Mouse (Mus musculus) left cerebral cortex, postnatal 4 days (tissue): Measurements from ENCODE around the gene Heatr9. TPM values are rescaled to one million over a fixed set of nuclear protein-coding genes. Genes with fewer than 3 reads are reported as not detected.

Experiments
- DNase-seq: peaks from one replicate; pipeline ENCODE4 v3.0.0-alpha.2; 2022
- intact Hi-C: fragments of 180-260 bp; cut with DNase I; formaldehyde crosslinking; loops from one replicate; pipeline ENCODE4 v1.15.1; 2025
- total RNA-seq, 2 experiments: library from RNA; stranded (reverse); gene quantifications; 2 replicates each; pipeline ENCODE4 v1.2.3; 2021

The Heatr9 gene
- total RNA-seq, 2 experiments from 2014 or later: not detected

- DNase-seq: no peak
- intact Hi-C loops: no loop called here
These were observed 12.2 kb upstream of the Heatr9 start for GRCm38 (mm10) chr11:83534143-83534542.

GRCm38 (mm10) chr11:83533192-83533591, 11.2 kb upstream of the Heatr9 start:
- DNase-seq: no peak
- intact Hi-C loops: no loop called here

GRCm38 (mm10) chr11:83530360-83530759, 8.4 kb upstream of the Heatr9 start, which contains the start of gene Ccl5:
Gene Ccl5, minus strand, starts transcription at chr11:83530518.
- no peak for DNase-seq

GRCm38 (mm10) chr11:83529024-83529423, 7.0 kb upstream of the Heatr9 start:
- intact Hi-C loops: no loop called here
- no peak for DNase-seq

More at GRCm38 (mm10) chr11:83530360-83530759, 8.4 kb upstream of the Heatr9 start, which contains the start of gene Ccl5:
- intact Hi-C loops: no loop called here

GRCm38 (mm10) chr11:83518371-83518770, 3.6 kb downstream of the Heatr9 start:
- intact Hi-C loops: no loop called here
- DNase-seq: no peak

- DNase-seq: no peak
- intact Hi-C loops: no loop called here
These were observed 4.8 kb downstream of the Heatr9 start for GRCm38 (mm10) chr11:83517153-83517552.

- no peak for DNase-seq
- intact Hi-C loops: no loop called here
These were observed 12.5 kb downstream of the Heatr9 start for GRCm38 (mm10) chr11:83509521-83509920.

GRCm38 (mm10) chr11:83504308-83504707, 17.7 kb downstream of the Heatr9 start:
- no peak for DNase-seq
- intact Hi-C loops: no loop called here

GRCm38 (mm10) chr11:83495571-83495970, 26.4 kb downstream of the Heatr9 start:
- no peak for DNase-seq
- intact Hi-C loops: loop anchor here (10.0 kb wide), 1 partner anchor 181 kb away; no protein-coding TSS in a partner anchor

- intact Hi-C loops: loop anchor here (10.0 kb wide), 1 partner anchor 177 kb away; no protein-coding TSS in a partner anchor
- DNase-seq: no peak
These were observed 30.5 kb downstream of the Heatr9 start for GRCm38 (mm10) chr11:83491488-83491887.

- DNase-seq: no peak
- intact Hi-C loops: no loop called here
These were observed 48.5 kb downstream of the Heatr9 start for GRCm38 (mm10) chr11:83473235-83474016.

GRCm38 (mm10) chr11:83472324-83473234, 49.4 kb downstream of the Heatr9 start, which contains the start of gene Taf15:
Gene Taf15, plus strand, starts transcription at chr11:83473086.
- DNase-seq: peak; percentile 99
- intact Hi-C loops: no loop called here

- intact Hi-C loops: no loop called here
These were observed 50.2 kb downstream of the Heatr9 start for GRCm38 (mm10) chr11:83471766-83472165.

GRCm38 (mm10) chr11:83468765-83469164, 53.2 kb downstream of the Heatr9 start:
- intact Hi-C loops: no loop called here
- no peak for DNase-seq

More at GRCm38 (mm10) chr11:83471766-83472165, 50.2 kb downstream of the Heatr9 start:
- DNase-seq: no peak

GRCm38 (mm10) chr11:83467120-83467652, 54.8 kb downstream of the Heatr9 start:
- DNase-seq: peak; percentile 95
- intact Hi-C loops: no loop called here

GRCm38 (mm10) chr11:83465976-83466375, 56.0 kb downstream of the Heatr9 start:
- intact Hi-C loops: no loop called here
- peak; percentile 95 for DNase-seq

- intact Hi-C loops: no loop called here
- peak; percentile 63 for DNase-seq
These were observed 59.2 kb downstream of the Heatr9 start, which contains the start of gene Mmp28 for GRCm38 (mm10) chr11:83462711-83463244. Gene Mmp28, minus strand, starts transcription at chr11:83463071.
